Mouse (Mus musculus): Measurements from ENCODE around the gene Slc35f2. TPM values are rescaled to one million over a fixed set of nuclear protein-coding genes. Genes with fewer than 3 reads are reported as not detected.

Gene Slc35f2
- not detected for total RNA-seq (2021)
- long read RNA-seq, experiment 1, result 0 reads
- long read RNA-seq, experiment 2, result 0 reads

GRCm38 (mm10) chr9:53771344-53772021 lies at the start of gene Slc35f2:
TSS of gene Slc35f2 (plus strand) at chr9:53771538.
- no peak for TF ChIP-seq CTCF (IDR thresholded peaks at IDR 0.05)
- intact Hi-C loops (cut with DNase I), result no loop called here
- DNase-seq, result peak; percentile 21
- peak within 1 kb of the TSS; percentile 71 for H3K4me3 ChIP-seq
- H3K27ac ChIP-seq, result no peak within 1 kb of the TSS

DNA sequence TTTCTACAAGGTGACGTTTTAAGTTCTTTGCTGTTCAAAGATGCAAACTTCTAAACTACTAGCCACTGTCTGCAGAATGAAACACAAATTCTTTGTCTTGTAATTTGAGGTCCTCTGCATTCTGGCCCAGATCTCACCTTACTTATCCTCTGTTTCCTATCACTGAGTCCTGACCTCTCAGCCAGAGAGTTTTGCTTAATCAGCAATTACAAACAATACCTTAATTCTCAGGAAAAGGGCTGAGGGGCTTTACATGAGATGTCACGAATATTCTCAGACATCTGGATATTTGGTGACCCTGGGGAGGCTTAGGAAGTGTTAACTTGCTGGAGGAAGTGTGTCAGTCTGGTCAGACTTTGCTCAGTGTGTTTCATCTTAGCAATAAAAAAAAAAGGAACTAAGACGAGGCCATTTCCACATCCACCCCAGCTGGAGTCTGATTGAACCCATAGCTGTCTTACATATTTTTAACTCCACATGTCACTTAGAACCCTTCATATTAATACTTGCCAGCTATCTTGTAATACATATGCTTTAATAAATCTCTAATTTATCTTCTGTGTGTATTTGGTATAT lies 30.4 kb upstream of the Slc35f2 start:
- no peak overlapping the region for H3K4me3 ChIP-seq
- intact Hi-C loops (cut with DNase I), result no loop called here
- H3K27ac ChIP-seq, result no peak overlapping the region
- no peak for DNase-seq
- no peak for TF ChIP-seq CTCF (IDR thresholded peaks at IDR 0.05)

DNA sequence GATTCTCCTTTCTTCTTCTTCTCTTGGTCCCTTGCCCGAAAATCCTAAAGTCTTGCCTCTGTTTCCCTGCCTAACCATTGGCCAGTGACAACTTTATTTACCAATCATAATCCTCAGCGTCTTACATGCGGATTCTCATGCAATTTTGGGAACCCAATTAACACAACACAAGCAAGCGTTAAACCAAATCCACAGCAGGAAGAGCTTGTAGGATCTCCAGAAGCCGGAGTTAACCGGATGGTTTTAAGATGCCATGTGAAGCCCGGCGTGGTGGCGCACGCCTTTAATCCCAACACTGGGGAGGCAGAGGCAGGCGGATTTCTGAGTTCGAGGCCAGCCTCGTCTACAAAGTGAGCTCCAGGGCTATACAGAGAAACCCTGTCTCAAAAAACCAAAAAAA lies 20.9 kb upstream of the Slc35f2 start:
- H3K27ac ChIP-seq, result no peak overlapping the region
- DNase-seq, result no peak
- no peak for TF ChIP-seq CTCF (IDR thresholded peaks at IDR 0.05)
- H3K4me3 ChIP-seq, result no peak overlapping the region
- intact Hi-C loops (cut with DNase I), result no loop called here

DNA sequence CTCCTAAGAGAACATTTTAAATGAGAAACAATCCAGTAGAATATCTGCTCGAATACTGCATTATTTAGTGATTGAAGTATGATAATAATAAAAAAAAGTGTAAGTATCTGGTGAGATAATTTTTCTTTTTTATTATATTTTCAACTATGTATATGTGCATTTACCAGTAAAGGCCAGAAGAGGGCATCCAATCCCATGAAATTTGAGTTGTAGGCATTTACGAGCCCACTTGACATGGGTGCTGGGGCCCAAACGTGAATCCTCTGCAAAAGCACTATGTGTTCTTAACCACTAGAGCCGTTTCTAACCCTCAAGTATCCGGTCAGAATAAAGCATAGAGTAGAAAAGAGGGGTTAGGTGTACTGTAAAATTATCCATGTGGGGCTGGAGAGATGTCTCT lies 20.4 kb upstream of the Slc35f2 start:
- intact Hi-C loops (cut with DNase I), result no loop called here
- Histone ChIP-seq H3K4me3 (no peak overlapping the region), H3K27ac (no peak overlapping the region)
- peak; percentile 38 for TF ChIP-seq CTCF (IDR thresholded peaks at IDR 0.05)
- no peak for DNase-seq

- no peak overlapping the region for H3K27ac ChIP-seq
- no peak for DNase-seq
- intact Hi-C loops (cut with DNase I), result no loop called here
- TF ChIP-seq CTCF (IDR thresholded peaks at IDR 0.05), result no peak
- no peak overlapping the region for H3K4me3 ChIP-seq
These were observed 16.5 kb upstream of the Slc35f2 start for GRCm38 (mm10) chr9:53754801-53755200.

- Histone ChIP-seq H3K4me3 (no peak overlapping the region), H3K27ac (no peak overlapping the region)
- no peak for TF ChIP-seq CTCF (IDR thresholded peaks at IDR 0.05)
- intact Hi-C loops (cut with DNase I), result no loop called here
- DNase-seq, result no peak
These were observed 13.2 kb upstream of the Slc35f2 start for GRCm38 (mm10) chr9:53758142-53758541.

DNA sequence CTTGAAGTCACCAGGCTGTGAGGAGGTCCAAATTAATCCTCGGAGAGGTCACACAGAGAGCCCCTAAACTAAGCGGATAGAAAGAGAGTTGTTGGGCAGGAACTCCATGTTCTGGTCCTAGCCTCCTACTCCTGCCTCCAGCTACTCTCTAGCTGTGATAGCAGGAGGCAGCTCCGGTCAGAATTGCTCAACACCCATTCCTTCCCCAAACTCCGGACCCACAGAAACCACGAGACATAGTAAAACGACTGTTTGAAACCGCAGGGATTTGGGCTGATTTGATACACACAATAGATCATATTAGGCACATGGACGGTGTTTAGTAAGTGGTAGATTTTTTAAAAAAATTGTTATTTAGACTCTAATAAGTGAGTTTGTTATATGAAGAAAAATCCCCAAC lies 6.6 kb upstream of the Slc35f2 start:
- Histone ChIP-seq H3K27ac (no peak overlapping the region), H3K4me3 (no peak overlapping the region)
- intact Hi-C loops (cut with DNase I), result no loop called here
- DNase-seq, result no peak
- TF ChIP-seq CTCF (IDR thresholded peaks at IDR 0.05), result no peak

DNA sequence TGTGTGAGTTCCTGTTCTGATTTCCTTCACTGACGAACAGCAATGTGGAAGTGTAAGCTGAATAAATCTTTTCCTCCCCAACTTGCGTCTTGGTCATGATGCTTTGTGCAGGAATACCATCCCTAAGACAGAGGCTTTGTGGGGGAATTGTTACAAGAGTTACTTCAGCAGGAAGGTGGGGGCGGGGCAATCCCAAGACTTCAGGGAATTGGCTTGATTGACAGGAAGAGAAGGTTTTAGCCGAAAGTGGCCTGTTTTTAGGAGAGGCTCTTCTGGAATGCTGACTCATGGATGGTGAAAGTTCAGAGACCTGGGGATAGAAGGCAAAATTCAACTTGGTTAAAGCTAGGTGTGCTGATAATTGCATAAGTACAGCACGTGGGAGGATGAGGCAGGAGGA lies 2.9 kb upstream of the Slc35f2 start:
- TF ChIP-seq CTCF (IDR thresholded peaks at IDR 0.05), result no peak
- no peak for DNase-seq
- Histone ChIP-seq H3K4me3 (no peak overlapping the region), H3K27ac (no peak overlapping the region)
- intact Hi-C loops (cut with DNase I), result no loop called here

DNA sequence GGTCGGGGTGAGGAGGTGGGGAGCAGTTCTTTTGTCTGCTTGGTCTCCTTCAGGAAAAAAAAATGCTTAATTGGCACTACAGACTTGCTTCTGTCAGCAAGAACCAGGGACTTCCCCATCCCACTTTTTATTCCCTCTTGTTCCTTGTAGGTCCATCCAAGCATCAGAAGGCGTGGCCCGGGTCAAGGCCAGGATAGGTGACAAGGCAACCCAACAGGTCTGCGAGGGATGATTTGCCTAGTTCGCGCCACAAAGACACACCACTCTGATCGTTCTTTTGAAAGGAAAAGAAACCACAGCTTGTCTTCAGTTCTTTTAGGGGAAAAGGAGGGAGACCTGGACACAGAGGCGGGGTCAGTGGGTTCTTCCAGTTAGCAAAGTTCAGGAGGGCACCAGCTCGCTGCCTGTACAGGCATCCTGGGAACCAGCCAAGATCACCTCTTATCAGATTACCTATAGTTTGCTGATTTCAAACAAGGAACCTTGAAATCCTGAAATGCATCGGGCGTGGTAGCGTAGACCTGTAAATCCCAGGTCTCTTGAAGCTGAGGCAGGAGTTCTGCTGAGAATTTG lies 481 bp upstream of the Slc35f2 start:
- no peak for DNase-seq
- no peak overlapping the region for H3K27ac ChIP-seq
- H3K4me3 ChIP-seq, result peak overlapping the region; percentile 71
- intact Hi-C loops (cut with DNase I), result no loop called here
- TF ChIP-seq CTCF (IDR thresholded peaks at IDR 0.05), result no peak

DNA sequence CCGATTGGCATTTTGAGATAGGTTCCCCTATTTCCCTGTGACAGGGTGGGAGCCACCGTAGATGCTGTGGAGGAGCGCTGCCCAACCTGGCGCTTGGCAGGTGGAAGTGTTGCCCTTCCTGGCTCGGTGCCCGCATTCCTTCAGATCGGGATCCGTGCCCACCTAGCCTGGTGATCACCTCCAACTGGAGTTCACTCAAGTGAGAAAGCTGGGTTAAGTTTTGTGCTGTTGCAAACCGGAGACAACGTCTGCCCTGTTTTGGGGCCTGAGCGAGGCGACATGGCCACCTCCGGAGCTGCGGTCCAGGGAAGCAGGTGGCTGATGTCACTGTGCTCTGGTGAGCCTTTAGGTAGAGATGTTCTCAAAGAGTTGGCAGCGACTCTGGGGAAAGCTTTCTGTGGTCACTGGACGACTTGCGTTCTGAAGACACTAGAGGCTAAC lies 803 bp downstream of the Slc35f2 start:
- DNase-seq, result no peak
- H3K27ac ChIP-seq, result no peak overlapping the region
- TF ChIP-seq CTCF (IDR thresholded peaks at IDR 0.05), result no peak
- H3K4me3 ChIP-seq, result peak overlapping the region; percentile 71
- intact Hi-C loops (cut with DNase I), result no loop called here

DNA sequence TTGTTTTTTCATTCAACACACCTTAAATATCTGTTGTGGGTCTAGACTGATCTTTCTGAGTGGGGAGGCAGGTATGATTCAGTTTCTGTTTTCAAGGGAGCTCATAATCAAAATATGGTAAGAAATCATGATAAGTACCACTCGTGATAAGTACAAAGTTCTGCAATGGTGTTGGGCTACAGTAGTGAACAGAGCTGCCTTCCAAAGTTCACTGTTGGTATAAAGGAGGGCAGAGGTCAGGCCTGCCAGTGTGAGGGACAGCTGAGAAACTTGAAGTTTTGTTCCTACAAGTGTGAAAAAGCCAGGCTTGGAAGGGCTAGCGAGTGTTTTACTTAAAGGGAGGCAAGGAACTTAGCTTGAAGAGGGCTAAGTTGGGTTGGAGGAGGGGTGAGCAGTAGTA lies 4.2 kb downstream of the Slc35f2 start:
- intact Hi-C loops (cut with DNase I), result no loop called here
- no peak for DNase-seq
- no peak for TF ChIP-seq CTCF (IDR thresholded peaks at IDR 0.05)
- no peak overlapping the region for H3K27ac ChIP-seq
- H3K4me3 ChIP-seq, result no peak overlapping the region

- Histone ChIP-seq H3K27ac (no peak overlapping the region), H3K4me3 (no peak overlapping the region)
- no peak for DNase-seq
- no peak for TF ChIP-seq CTCF (IDR thresholded peaks at IDR 0.05)
- intact Hi-C loops (cut with DNase I), result no loop called here
These were observed 15.4 kb downstream of the Slc35f2 start for GRCm38 (mm10) chr9:53786561-53787407.

DNA sequence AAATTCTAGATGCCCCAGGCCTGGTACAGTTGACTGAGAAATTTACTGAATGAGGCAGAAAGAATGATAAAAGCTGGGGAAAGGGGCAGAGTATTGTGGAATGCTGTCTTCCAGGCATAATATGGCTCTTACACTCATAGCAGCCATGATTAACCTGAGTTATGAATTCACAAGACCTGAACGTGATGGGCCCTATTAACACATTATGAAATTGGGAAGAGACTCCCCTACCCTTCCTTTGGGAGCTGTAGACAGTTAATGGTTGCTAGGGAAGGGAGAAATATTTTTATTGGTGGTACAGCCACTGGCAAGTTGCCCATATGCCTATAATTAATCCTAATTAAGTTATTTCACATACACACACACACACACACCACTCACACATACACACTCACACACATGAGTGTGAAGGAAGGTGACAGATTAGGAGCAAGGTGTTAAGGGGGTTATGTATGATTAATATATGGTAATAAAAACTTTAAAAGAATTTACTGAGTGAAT lies 22.5 kb downstream of the Slc35f2 start:
- intact Hi-C loops (cut with DNase I), result no loop called here

More for the DNA sequence above, 22.5 kb downstream of the Slc35f2 start:
- Histone ChIP-seq H3K4me3 (no peak overlapping the region), H3K27ac (no peak overlapping the region)
- no peak for DNase-seq
- TF ChIP-seq CTCF (IDR thresholded peaks at IDR 0.05), result no peak
